In the genomic region with DNA sequence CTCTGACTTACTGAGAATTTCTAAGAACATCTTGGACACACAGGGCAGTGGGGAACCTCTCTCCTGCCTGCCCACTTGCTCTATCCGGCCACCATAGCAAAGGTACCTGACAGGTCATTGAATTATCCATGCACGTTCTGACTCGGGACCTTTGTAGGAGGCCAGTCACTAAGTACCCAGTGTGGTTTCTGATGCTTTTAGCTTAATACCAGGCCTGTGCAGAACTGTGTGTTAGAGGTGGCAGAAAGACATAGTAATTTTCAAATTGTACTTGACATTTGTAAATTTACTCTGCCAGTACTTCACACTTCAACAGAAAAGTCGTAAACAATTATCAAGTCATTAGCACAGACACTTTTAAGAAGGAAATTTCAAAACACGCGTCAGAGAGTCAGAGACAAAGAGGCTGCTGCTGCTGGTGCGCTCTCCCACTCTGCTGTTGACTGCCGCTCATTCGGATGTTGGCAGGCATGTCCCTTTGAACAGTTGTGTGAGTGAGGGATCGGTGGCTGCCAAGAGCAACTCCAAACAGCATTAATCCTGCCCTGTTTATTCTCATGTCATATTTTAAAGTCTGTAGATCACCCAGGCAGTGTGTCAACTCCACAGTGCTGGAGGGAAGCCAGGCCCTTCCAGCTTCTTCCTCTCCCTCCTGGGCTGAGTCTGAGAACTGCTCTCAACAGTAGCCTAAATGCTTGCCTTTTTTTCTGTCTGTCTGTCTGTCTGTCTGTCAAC, we compare ENCODE assay signal across 8 mouse cellular contexts.
DNase-seq lines count a peak whose midpoint lies in the region; ATAC-seq lines count a peak whose summit lies in the region.

No protein-coding gene starts in this region.

- 0 out of 2 replicates have a peak, but pooled peaks have one; percentile 38 for ATAC-seq in hindbrain, embryonic 12.5 days (ENCODE audit: low FRiP score)
- ATAC-seq in heart, embryonic 16.5 days (replicated peaks; ENCODE audit: extremely low read depth, insufficient read depth, low FRiP score) = peak; percentile 83
- no peak for ATAC-seq in CD4-positive, CD25-positive, alpha-beta regulatory T cell, adult 4 months

- H3K4me2 ChIP-seq in hindbrain, embryonic 12.5 days (replicated peaks) = no peak overlapping the region
- H3K4me2 ChIP-seq in heart, embryonic 16.5 days (ENCODE audit: low read depth, low read length) = no peak overlapping the region; the same call in 1 of the 2 replicates

- no peak overlapping the region for H3K9ac ChIP-seq in hindbrain, embryonic 12.5 days
- no peak overlapping the region for H3K9ac ChIP-seq in heart, embryonic 16.5 days (ENCODE audit: low read length)

- H3K4me3 ChIP-seq in hindbrain, embryonic 12.5 days = no peak overlapping the region
- no peak overlapping the region for H3K4me3 ChIP-seq in hindbrain, embryonic 10.5 days
- H3K4me3 ChIP-seq in heart, embryonic 16.5 days (ENCODE audit: low read length) = no peak overlapping the region

- H3K9me3 ChIP-seq in hindbrain, embryonic 12.5 days (replicated peaks) = 0 out of 2 replicates have a peak, but pooled peaks cover 3% of the 10 kb centered on the region
- H3K9me3 ChIP-seq in hindbrain, embryonic 10.5 days = no peaks in the 10 kb centered on the region
- H3K9me3 ChIP-seq in heart, embryonic 16.5 days (replicated peaks; ENCODE audit: control insufficient read depth, low read length) = peaks cover 8% of the 10 kb centered on the region

- H3K27ac ChIP-seq in hindbrain, embryonic 12.5 days = no peak overlapping the region
- no peak overlapping the region for H3K27ac ChIP-seq in hindbrain, embryonic 10.5 days
- H3K27ac ChIP-seq in heart, embryonic 16.5 days (ENCODE audit: low read length) = peak overlapping the region; percentile 35; the same call in 1 of the 2 replicates

- DNase-seq in hindbrain, embryonic 10.5 days (ENCODE audit: low spot score) = no peak
- DNase-seq in brain, adult 2 months (ENCODE audit: low read depth, low spot score) = peak; percentile 54
- peak; percentile 47 to 60 for DNase-seq in layer of hippocampus, adult 18-20 months (ENCODE audit: low spot score in 2 of 2)
- peak; percentile 5 for DNase-seq in ovary, postnatal 36 days (ENCODE audit: low spot score)
- no peak for DNase-seq in T-cell, adult 2 months (ENCODE audit: low spot score)

- no peaks in the 10 kb centered on the region for H3K4me1 ChIP-seq in hindbrain, embryonic 12.5 days
- no peaks in the 10 kb centered on the region for H3K4me1 ChIP-seq in hindbrain, embryonic 10.5 days (replicated peaks)
- peaks cover 6% of the 10 kb centered on the region for H3K4me1 ChIP-seq in heart, embryonic 16.5 days (ENCODE audit: control insufficient read depth, insufficient read depth, low read length)

- WGBS in hindbrain, embryonic 12.5 days = 75% methylated on average over 10 of the region's 10 CpGs
- 86% methylated on average over 10 of the region's 10 CpGs for WGBS in hindbrain, embryonic 10.5 days
- 32% methylated on average over 10 of the region's 10 CpGs for WGBS in heart, embryonic 16.5 days

- peaks cover 12% of the 10 kb centered on the region for H3K36me3 ChIP-seq in hindbrain, embryonic 12.5 days
- peaks cover 42% of the 10 kb centered on the region for H3K36me3 ChIP-seq in hindbrain, embryonic 10.5 days
- peaks cover 26% of the 10 kb centered on the region for H3K36me3 ChIP-seq in heart, embryonic 16.5 days (ENCODE audit: control insufficient read depth, insufficient read depth)

- H3K27me3 ChIP-seq in hindbrain, embryonic 12.5 days = no peaks in the 10 kb centered on the region
- no peaks in the 10 kb centered on the region for H3K27me3 ChIP-seq in hindbrain, embryonic 10.5 days (ENCODE audit: insufficient read depth, poor library complexity, severe bottlenecking)
- no peaks in the 10 kb centered on the region for H3K27me3 ChIP-seq in heart, embryonic 16.5 days (ENCODE audit: control insufficient read depth, insufficient read depth, low read length)

Comparison
In these comparisons a context has a peak if more than half of its experiments do, and no peak if none do; other contexts are left out.
1. DNase-seq: peak in brain, adult 2 months (single experiment), layer of hippocampus, adult 18-20 months (2 of 2) and ovary, postnatal 36 days (single experiment); none in hindbrain, embryonic 10.5 days (single experiment) and T-cell, adult 2 months (single experiment).